Mouse (Mus musculus) testis, postnatal 14 days (tissue): ENCODE measurements around the gene Cylc1.

ENCODE experiments used
- DNase-seq: peaks from one replicate; pipeline ENCODE4 v3.0.0; 2021; ENCODE audit warnings: low spot score

Cylc1 gene

DNA sequence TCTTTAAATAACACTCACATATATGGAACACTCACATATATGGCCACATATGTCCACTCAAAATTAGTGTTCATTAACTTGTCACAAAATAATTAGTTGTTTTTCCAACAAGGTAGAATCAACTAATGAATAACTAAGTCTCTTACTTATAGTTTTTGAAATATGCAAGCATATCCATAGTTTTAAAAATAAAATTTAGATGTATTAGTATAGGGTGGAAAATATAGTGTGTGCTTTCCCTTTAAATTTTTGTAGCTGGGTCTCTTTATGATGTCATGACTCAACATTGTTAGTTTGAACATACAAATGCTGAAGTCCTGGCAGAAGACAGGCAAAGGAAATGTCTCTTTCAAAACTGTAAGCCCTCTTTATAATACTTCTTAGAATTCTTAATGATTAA, at the start of gene Cylc1:
Gene Cylc1 (plus strand): TSS at position 301 of the 400 bp plus-strand sequence.
- DNase-seq, result no peak

DNA sequence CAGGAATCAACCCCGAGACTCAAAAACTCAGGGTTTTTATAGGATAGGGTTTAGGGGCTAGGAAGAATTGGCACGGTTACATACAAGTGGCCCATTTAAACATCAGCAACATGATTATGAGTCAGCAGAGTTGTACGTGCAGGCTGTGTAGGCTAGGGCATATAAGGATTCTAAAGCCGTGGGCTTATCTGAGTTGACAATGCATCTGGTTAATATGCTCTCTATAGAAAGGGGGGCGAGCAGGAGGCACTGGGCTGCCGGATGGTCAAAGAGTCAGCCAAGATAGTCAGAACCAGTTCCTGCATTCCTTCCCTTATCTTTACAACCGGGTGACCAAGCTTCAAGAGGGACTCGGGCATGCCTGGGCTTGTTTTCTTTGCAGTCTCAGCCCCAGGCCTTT, 31.5 kb upstream of the Cylc1 start:
- DNase-seq, result no peak

DNA sequence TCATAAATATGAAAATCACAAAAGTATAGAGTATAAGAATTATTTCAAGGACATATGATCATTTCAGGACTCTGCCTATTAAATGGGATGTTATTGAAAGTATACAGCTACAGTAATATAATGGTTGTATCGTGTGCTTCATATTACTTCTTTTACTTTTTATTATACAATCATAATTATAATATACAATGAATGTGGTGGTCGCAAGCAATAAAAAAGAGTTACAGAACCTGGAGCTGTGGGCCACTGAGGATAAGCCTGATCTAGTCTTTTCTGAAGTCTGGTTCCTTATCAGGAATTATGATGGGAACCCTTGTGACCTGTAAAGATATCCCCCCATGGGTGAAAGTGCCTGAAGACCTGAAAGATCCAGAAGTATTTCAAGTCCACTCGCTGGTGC, 57.8 kb downstream of the Cylc1 start, which contains the start of gene Gm10112:
Gene Gm10112 (plus strand): TSS at position 301 of the 400 bp plus-strand sequence.
- no peak for DNase-seq
